Mouse (Mus musculus) splenic B cell, adult 2 months (primary cell): ENCODE measurements around the gene Hyal6.

Experiments used
- DNase-seq: peaks from one replicate; pipeline ENCODE4 v3.0.0-alpha.2; 2011; ENCODE audit warnings: low read depth, low spot score
- H3K27me3 ChIP-seq: 2 replicates; pipeline ENCODE4 v1.6.1; 2012; ENCODE audit warnings: mild to moderate bottlenecking, low read length, moderate library complexity, mixed read lengths; ENCODE audit not compliant: control insufficient read depth, poor library complexity, insufficient read depth, severe bottlenecking
- H3K36me3 ChIP-seq: 2 replicates; pipeline ENCODE4 v1.6.1; 2012; ENCODE audit warnings: mild to moderate bottlenecking, low read length, moderate library complexity, mixed read lengths; ENCODE audit not compliant: control insufficient read depth, poor library complexity, insufficient read depth, severe bottlenecking

The Hyal6 gene

GRCm38 (mm10) chr6:24732945-24733344 lies at the start of gene Hyal6:
Gene Hyal6 (plus strand): TSS chr6:24733245.
- H3K36me3 ChIP-seq: no peaks in the 10 kb centered on the region
- no peak for DNase-seq
- H3K27me3 ChIP-seq: no peaks in the 10 kb centered on the region

DNA sequence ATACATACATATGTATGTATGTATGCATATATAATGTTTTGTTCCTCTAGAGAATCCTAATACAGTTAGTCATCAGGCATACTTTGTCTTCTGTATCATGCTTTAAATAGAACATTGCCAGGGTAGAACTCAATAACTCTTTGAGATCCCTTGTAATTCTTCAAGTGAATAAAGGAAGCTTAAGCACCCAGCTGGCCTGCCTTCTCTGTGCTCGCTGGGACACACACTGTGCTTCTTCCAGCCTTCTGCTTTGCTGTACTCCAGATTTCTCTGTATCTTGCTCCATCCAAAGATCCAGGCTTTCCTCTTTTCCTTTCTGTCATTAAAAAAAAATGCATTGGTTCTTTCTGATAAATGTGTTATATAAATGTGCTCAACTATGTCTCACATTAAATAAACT lies 45.2 kb upstream of the Hyal6 start:
- Histone ChIP-seq H3K36me3 (no peaks in the 10 kb centered on the region), H3K27me3 (no peaks in the 10 kb centered on the region)
- no peak for DNase-seq

- Histone ChIP-seq H3K36me3 (no peaks in the 10 kb centered on the region), H3K27me3 (no peaks in the 10 kb centered on the region)
- no peak for DNase-seq
These were observed 38.3 kb upstream of the Hyal6 start for GRCm38 (mm10) chr6:24694455-24695410.

GRCm38 (mm10) chr6:24696117-24696516 lies 36.9 kb upstream of the Hyal6 start:
- H3K36me3 ChIP-seq: no peaks in the 10 kb centered on the region
- H3K27me3 ChIP-seq: no peaks in the 10 kb centered on the region

GRCm38 (mm10) chr6:24697216-24697615 lies 35.8 kb upstream of the Hyal6 start:
- H3K27me3 ChIP-seq: no peaks in the 10 kb centered on the region
- DNase-seq: no peak
- H3K36me3 ChIP-seq: no peaks in the 10 kb centered on the region

More at GRCm38 (mm10) chr6:24696117-24696516, 36.9 kb upstream of the Hyal6 start:
- no peak for DNase-seq

- Histone ChIP-seq H3K27me3 (no peaks in the 10 kb centered on the region), H3K36me3 (no peaks in the 10 kb centered on the region)
- DNase-seq: no peak
These were observed 26.0 kb upstream of the Hyal6 start for GRCm38 (mm10) chr6:24707090-24707489.

DNA sequence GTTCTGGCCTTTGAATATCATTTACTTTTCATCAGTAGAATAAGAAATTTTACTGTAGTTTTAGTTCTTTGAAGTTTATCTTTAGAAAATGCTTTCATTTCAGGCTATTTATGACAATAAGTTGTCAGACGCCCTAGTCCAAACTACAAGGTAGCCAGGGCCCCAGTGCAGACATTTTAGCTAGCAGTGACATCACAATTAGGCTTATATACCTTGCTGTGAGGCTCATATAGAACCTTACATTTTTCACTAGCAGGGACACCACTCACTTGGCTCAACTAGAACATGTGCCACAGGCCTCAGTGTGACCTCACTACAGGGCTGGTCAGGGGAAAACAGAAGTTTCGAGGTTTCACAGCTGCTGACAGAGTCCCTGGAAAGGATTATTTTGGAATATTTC lies 25.5 kb upstream of the Hyal6 start:
- no peak for DNase-seq
- Histone ChIP-seq H3K27me3 (no peaks in the 10 kb centered on the region), H3K36me3 (no peaks in the 10 kb centered on the region)

- H3K36me3 ChIP-seq: no peaks in the 10 kb centered on the region
- no peaks in the 10 kb centered on the region for H3K27me3 ChIP-seq
- DNase-seq: peak; percentile 49
These were observed 11.5 kb upstream of the Hyal6 start for GRCm38 (mm10) chr6:24721317-24722099.

- H3K36me3 ChIP-seq: no peaks in the 10 kb centered on the region
These were observed 4.9 kb upstream of the Hyal6 start for GRCm38 (mm10) chr6:24728130-24728529.

GRCm38 (mm10) chr6:24734565-24734964 lies 1.5 kb downstream of the Hyal6 start:
- no peak for DNase-seq
- Histone ChIP-seq H3K36me3 (no peaks in the 10 kb centered on the region), H3K27me3 (no peaks in the 10 kb centered on the region)

More at GRCm38 (mm10) chr6:24728130-24728529, 4.9 kb upstream of the Hyal6 start:
- H3K27me3 ChIP-seq: no peaks in the 10 kb centered on the region
- no peak for DNase-seq

- Histone ChIP-seq H3K27me3 (no peaks in the 10 kb centered on the region), H3K36me3 (no peaks in the 10 kb centered on the region)
- DNase-seq: no peak
These were observed 15.0 kb downstream of the Hyal6 start, which contains the start of gene Hyal4 for GRCm38 (mm10) chr6:24748029-24748428. Gene Hyal4 (plus strand): TSS chr6:24748329.

- Histone ChIP-seq H3K27me3 (no peaks in the 10 kb centered on the region), H3K36me3 (no peaks in the 10 kb centered on the region)
- DNase-seq: no peak
These were observed 26.2 kb downstream of the Hyal6 start for GRCm38 (mm10) chr6:24759281-24759680.

GRCm38 (mm10) chr6:24766261-24766660 lies 33.2 kb downstream of the Hyal6 start:
- Histone ChIP-seq H3K27me3 (no peaks in the 10 kb centered on the region; the same call in 1 of the 2 replicates), H3K36me3 (no peaks in the 10 kb centered on the region)
- no peak for DNase-seq

DNA sequence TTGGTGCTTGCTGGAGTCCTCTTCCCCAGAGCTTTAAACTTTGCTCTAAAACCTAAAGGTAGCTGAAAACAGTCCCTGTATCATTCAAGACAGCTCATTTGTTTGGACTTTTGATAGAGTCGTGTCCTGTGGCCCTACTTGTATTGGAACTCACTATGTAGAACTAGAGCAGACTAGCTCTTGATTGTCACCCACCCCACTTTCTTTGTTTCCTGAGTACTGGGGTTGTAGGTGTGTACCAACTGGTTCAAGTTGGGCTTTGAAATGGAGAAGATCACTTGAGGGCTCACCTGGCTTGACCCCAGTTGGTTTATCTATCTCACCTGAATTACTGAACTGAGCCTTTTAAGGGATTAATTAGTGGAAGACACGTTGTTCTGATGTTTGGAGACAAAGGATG lies 46.1 kb downstream of the Hyal6 start:
- no peak for DNase-seq
- no peaks in the 10 kb centered on the region for H3K27me3 ChIP-seq
- no peaks in the 10 kb centered on the region for H3K36me3 ChIP-seq

DNA sequence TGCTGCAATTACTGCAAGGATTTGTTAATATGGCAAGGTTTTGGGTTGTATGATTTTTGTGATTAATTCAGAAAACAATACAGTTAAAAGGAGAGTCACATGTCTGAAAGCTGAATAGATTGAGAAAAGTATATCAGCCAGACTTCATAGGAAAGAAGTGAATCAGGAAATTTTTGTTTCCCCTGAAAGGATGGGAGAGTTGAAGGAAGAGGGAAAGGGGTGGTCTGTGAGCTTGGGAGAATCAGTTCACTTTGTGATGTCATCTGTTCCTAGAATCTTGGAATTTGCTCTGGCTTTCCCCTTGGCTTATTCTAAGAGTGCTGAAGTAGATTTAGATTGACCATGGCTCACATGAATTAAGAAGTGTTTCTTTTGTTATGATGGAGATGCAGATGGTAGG lies 57.8 kb downstream of the Hyal6 start, which contains the start of gene Spam1:
Gene Spam1 (plus strand): TSS at position 301 of the 400 bp plus-strand sequence.
- DNase-seq: no peak
- Histone ChIP-seq H3K36me3 (no peaks in the 10 kb centered on the region), H3K27me3 (no peaks in the 10 kb centered on the region)
